In the genomic region with DNA sequence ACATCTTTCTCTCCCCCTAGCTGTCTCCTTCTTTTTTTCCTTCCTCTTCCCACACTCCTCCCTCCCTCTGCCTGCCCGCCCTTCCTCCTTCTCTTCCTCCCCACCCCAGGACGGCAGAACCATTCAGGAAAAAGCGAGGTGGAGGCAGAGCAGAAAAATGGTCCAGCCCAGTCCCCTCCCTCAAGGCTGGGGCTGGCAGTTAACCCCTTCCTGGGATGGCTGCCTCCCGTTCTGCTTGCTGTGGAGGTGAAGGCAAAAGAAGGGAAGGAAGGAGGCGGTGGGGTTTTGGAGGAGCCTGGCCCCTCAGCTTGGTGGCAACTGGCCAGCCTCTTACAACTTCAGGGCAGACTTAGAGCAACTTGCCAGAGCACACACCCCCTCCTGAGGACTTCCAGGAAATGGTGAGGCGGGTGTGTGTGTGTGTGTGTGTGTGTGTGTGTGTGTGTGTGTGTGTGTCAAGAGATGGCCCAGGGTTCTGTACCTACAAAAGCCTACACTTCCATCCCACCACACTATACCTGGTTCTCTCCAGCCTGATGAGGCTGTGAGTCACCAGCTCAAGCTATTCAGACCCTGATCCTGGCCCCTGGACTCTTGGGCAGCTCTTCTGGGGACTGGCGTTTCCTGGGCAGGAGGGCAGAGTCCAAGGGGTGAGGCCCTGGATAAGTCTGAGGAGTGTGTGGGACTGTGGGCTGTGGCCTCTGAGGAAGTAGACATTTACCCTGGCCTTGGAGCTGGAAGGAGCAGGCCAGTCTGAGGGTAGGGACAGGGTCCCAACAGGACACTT, we compare ENCODE assay signal across 8 mouse cellular contexts. TPM values are rescaled to one million over a fixed set of nuclear protein-coding genes. Genes with fewer than 3 reads are reported as not detected.
DNase-seq lines count a peak whose midpoint lies in the region; ATAC-seq and TF ChIP-seq lines count a peak whose summit lies in the region.

No protein-coding gene starts in this region.

- peak; percentile 63 for DNase-seq in ES-CJ7 (ENCODE audit: low read depth, low spot score)
- peak; percentile 97 for DNase-seq in brain, embryonic 14.5 days (ENCODE audit: low read depth)
- DNase-seq in forebrain, embryonic 14.5 days (ENCODE audit: low spot score), result peak; percentile 92
- DNase-seq in heart, postnatal 25 days (ENCODE audit: low spot score), result peak; percentile 62
- DNase-seq in large intestine, adult 2 months (ENCODE audit: low read depth, low spot score), result peak; percentile 92
- DNase-seq in lung, adult 18-20 months, result peak; percentile 82 to 83

- ATAC-seq in forebrain, embryonic 14.5 days, result peak; percentile 78
- ATAC-seq in megakaryocyte-erythroid progenitor cell, adult 5-6 weeks (replicated peaks; ENCODE audit: low FRiP score, low TSS enrichment, poor library complexity, severe bottlenecking), result no peak

- no peaks in the 10 kb centered on the region; the same call in 1 of the 2 replicates for H3K27me3 ChIP-seq in forebrain, embryonic 14.5 days (replicated peaks; ENCODE audit: control insufficient read depth, insufficient read depth, low read length)

- peak overlapping the region; percentile 73 for H3K27ac ChIP-seq in forebrain, embryonic 14.5 days (ENCODE audit: low read depth, low read length)
- peak overlapping the region; percentile 43; the same call in 1 of the 2 replicates for H3K27ac ChIP-seq in olfactory bulb, adult 2 months (ENCODE audit: insufficient read depth, low read depth, low read length)

- H3K9ac ChIP-seq in forebrain, embryonic 14.5 days (ENCODE audit: low read length), result peak overlapping the region; percentile 79

- no peaks in the 10 kb centered on the region for H3K9me3 ChIP-seq in forebrain, embryonic 14.5 days (replicated peaks; ENCODE audit: control insufficient read depth, low read length)

- peak; percentile 28; the same call in 1 of the 2 replicates for TF ChIP-seq POLR2A in brain, embryonic 14.5 days (IDR thresholded peaks at IDR 0.05; ENCODE audit: borderline replicate concordance, extremely low read depth, insufficient read depth, insufficient read length, poor library complexity, severe bottlenecking)
- TF ChIP-seq POLR2A in olfactory bulb, adult 2 months (IDR thresholded peaks at IDR 0.05; ENCODE audit: insufficient read depth, low read depth, low read length), result no peak

- 6% methylated on average over 7 of the region's 7 CpGs for WGBS in forebrain, embryonic 14.5 days
- WGBS in large intestine, adult 2 months, result 4% methylated on average over 7 of the region's 7 CpGs
- 6% methylated on average over 7 of the region's 7 CpGs for WGBS in olfactory bulb, adult 2 months

- no peak for TF ChIP-seq CTCF in brain, embryonic 14.5 days (IDR thresholded peaks at IDR 0.05; ENCODE audit: borderline replicate concordance, extremely low read depth, insufficient read depth, insufficient read length)
- no peak for TF ChIP-seq CTCF in olfactory bulb, adult 2 months (IDR thresholded peaks at IDR 0.05; ENCODE audit: insufficient read depth, low read depth, low read length)

- peaks cover 48% of the 10 kb centered on the region for H3K4me1 ChIP-seq in forebrain, embryonic 14.5 days (ENCODE audit: control insufficient read depth, insufficient read depth, low read length)
- H3K4me1 ChIP-seq in olfactory bulb, adult 2 months (ENCODE audit: control insufficient read depth, insufficient read depth, low read length), result peaks cover 57% of the 10 kb centered on the region

- H3K4me2 ChIP-seq in forebrain, embryonic 14.5 days (ENCODE audit: low read length), result peak overlapping the region; percentile 77

- H3K36me3 ChIP-seq in forebrain, embryonic 14.5 days (ENCODE audit: control insufficient read depth, insufficient read depth, low read length), result peaks cover 7% of the 10 kb centered on the region

- H3K4me3 ChIP-seq in forebrain, embryonic 14.5 days (ENCODE audit: low read depth, low read length), result peak overlapping the region; percentile 54
- H3K4me3 ChIP-seq in olfactory bulb, adult 2 months (ENCODE audit: insufficient read depth, low read depth, low read length), result peak overlapping the region; percentile 48

- intact Hi-C loops in heart, postnatal 25 days (cut with DNase I), result loop anchor here (1.0 kb wide), 1 partner anchor 34 kb away; no protein-coding TSS in a partner anchor

RNA-seq across cellular contexts. Expression of a gene that starts 4.8 kb away (rescaled TPM):
- polyA plus RNA-seq in brain, embryonic 14.5 days (2012; rRNA removed), result 82.4 and 85.0 TPM in 2 replicates
- 42.6 and 54.7 TPM in 2 replicates for polyA plus RNA-seq in forebrain, embryonic 14.5 days (2014; fragmentation: Nextera tagmentation; extraction: Ambion mirVana)
- total RNA-seq in heart, postnatal 25 days (2021), result 10 to 100 TPM; 17.5 to 21.4 TPM
- 116 and 138 TPM in 2 replicates for polyA plus RNA-seq in large intestine, adult 2 months (2012; rRNA removed)
- not detected in 2 replicates for polyA plus RNA-seq in olfactory bulb, adult 2 months (2012; ENCODE audit: insufficient read depth, insufficient read length, low replicate concordance, missing spikeins)
- total RNA-seq in megakaryocyte-erythroid progenitor cell, adult 5-6 weeks (2014; fragmentation: Nextera tagmentation), result 1.2 TPM in 1 of 2 replicates, not detected in the other
- total RNA-seq in megakaryocyte-erythroid progenitor cell, adult 5-6 weeks (2017), result 1.6 TPM in 1 of 2 replicates, not detected in the other

RNA-seq across cellular contexts. Expression of a gene that starts 14.1 kb away (rescaled TPM):
- 98.3 and 144 TPM in 2 replicates for polyA plus RNA-seq in brain, embryonic 14.5 days (2012; rRNA removed)
- polyA plus RNA-seq in forebrain, embryonic 14.5 days (2014; fragmentation: Nextera tagmentation; extraction: Ambion mirVana), result 163 and 174 TPM in 2 replicates
- total RNA-seq in heart, postnatal 25 days (2021), result 10 to 100 TPM; 57.5 to 64.3 TPM
- 78.3 and 78.8 TPM in 2 replicates for polyA plus RNA-seq in large intestine, adult 2 months (2012; rRNA removed)
- not detected in 2 replicates for polyA plus RNA-seq in olfactory bulb, adult 2 months (2012; ENCODE audit: insufficient read depth, insufficient read length, low replicate concordance, missing spikeins)
- 62.4 and 91.6 TPM in 2 replicates for total RNA-seq in megakaryocyte-erythroid progenitor cell, adult 5-6 weeks (2014; fragmentation: Nextera tagmentation)
- total RNA-seq in megakaryocyte-erythroid progenitor cell, adult 5-6 weeks (2017), result 49.2 and 93.1 TPM in 2 replicates

RNA-seq across cellular contexts. Expression of a gene that starts 33.1 kb away (rescaled TPM):
- polyA plus RNA-seq in brain, embryonic 14.5 days (2012; rRNA removed), result 81.3 and 82.0 TPM in 2 replicates
- polyA plus RNA-seq in forebrain, embryonic 14.5 days (2014; fragmentation: Nextera tagmentation; extraction: Ambion mirVana), result 124 and 147 TPM in 2 replicates
- 10 to 100 TPM; 73.7 to 80.1 TPM for total RNA-seq in heart, postnatal 25 days (2021)
- 39.1 and 44.8 TPM in 2 replicates for polyA plus RNA-seq in large intestine, adult 2 months (2012; rRNA removed)
- polyA plus RNA-seq in olfactory bulb, adult 2 months (2012; ENCODE audit: insufficient read depth, insufficient read length, low replicate concordance, missing spikeins), result not detected in 2 replicates
- 52.3 and 71.1 TPM in 2 replicates for total RNA-seq in megakaryocyte-erythroid progenitor cell, adult 5-6 weeks (2014; fragmentation: Nextera tagmentation)
- total RNA-seq in megakaryocyte-erythroid progenitor cell, adult 5-6 weeks (2017), result 31.6 and 38.2 TPM in 2 replicates

RNA-seq across cellular contexts. Expression of a gene that starts 33.2 kb away (rescaled TPM):
- 60.1 and 62.3 TPM in 2 replicates for polyA plus RNA-seq in brain, embryonic 14.5 days (2012; rRNA removed)
- 63.1 TPM in 2 replicates for polyA plus RNA-seq in forebrain, embryonic 14.5 days (2014; fragmentation: Nextera tagmentation; extraction: Ambion mirVana)
- total RNA-seq in heart, postnatal 25 days (2021), result 100 to 1,000 TPM; 542 TPM
- polyA plus RNA-seq in large intestine, adult 2 months (2012; rRNA removed), result 100 and 148 TPM in 2 replicates
- not detected in 2 replicates for polyA plus RNA-seq in olfactory bulb, adult 2 months (2012; ENCODE audit: insufficient read depth, insufficient read length, low replicate concordance, missing spikeins)
- total RNA-seq in megakaryocyte-erythroid progenitor cell, adult 5-6 weeks (2014; fragmentation: Nextera tagmentation), result 64.1 and 92.7 TPM in 2 replicates
- 46.0 and 49.4 TPM in 2 replicates for total RNA-seq in megakaryocyte-erythroid progenitor cell, adult 5-6 weeks (2017)

RNA-seq across cellular contexts. Expression of a gene that starts 46.6 kb away (rescaled TPM):
- 9.0 and 11.1 TPM in 2 replicates for polyA plus RNA-seq in brain, embryonic 14.5 days (2012; rRNA removed)
- 6.9 and 7.9 TPM in 2 replicates for polyA plus RNA-seq in forebrain, embryonic 14.5 days (2014; fragmentation: Nextera tagmentation; extraction: Ambion mirVana)
- 1 to 10 TPM; 6.3 to 7.2 TPM for total RNA-seq in heart, postnatal 25 days (2021)
- 4.3 and 5.8 TPM in 2 replicates for polyA plus RNA-seq in large intestine, adult 2 months (2012; rRNA removed)
- not detected in 2 replicates for polyA plus RNA-seq in olfactory bulb, adult 2 months (2012; ENCODE audit: insufficient read depth, insufficient read length, low replicate concordance, missing spikeins)
- total RNA-seq in megakaryocyte-erythroid progenitor cell, adult 5-6 weeks (2014; fragmentation: Nextera tagmentation), result not detected in 2 replicates
- 0.85 and 1.1 TPM in 2 replicates for total RNA-seq in megakaryocyte-erythroid progenitor cell, adult 5-6 weeks (2017)

Comparison
In these comparisons a context has a peak if more than half of its experiments do, and no peak if none do; other contexts are left out.
1. RNA of a gene that starts 4.8 kb away (polyA plus RNA-seq): 116 to 138 TPM in large intestine, adult 2 months, 82.4 to 85.0 TPM in brain, embryonic 14.5 days and 42.6 to 54.7 TPM in forebrain, embryonic 14.5 days; not detected in olfactory bulb, adult 2 months; every median in the first group is over 10 times any median in the second.
2. Peak in every context shown above with its lines, with median percentiles within 50 percentile points of each other: DNase-seq.